Mouse (Mus musculus): ENCODE data around the gene Mgst2. TPM values are rescaled to one million over a fixed set of nuclear protein-coding genes. Genes with fewer than 3 reads are reported as not detected.

Mgst2 gene
- total and polyA plus RNA-seq, 2 experiments from 2014 or later: 1.0 TPM; not detected in 1

DNA sequence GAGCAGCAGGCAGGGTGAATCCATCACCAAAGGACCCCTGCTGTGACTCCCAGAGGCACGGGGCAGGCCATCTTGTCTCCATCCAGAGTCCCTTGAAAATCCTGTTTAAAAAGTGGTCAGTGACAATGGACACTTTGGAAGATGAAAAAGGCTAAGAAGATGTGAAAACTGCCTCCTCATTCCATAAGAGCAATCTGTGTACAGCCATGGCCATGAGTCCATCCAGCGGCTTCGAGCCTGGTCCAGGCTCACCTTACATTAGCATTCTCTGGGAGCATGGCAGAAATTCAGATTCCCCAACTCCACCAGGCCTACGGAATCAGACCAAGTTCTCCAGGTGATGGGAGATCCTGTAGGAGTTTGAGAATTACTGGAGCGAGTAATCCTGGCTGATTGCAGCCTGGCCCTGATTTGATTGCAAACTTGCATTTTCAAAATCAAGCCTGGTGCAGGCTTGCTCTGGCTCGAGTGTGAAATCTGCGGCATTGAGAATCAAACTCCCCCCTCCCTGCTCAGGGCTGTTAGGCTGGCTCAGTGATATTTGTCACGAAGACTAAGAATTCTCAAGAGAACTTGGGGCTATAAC, 42.6 kb downstream of the Mgst2 start:
- no peak for TF ChIP-seq CTCF (IDR thresholded peaks at IDR 0.05; ENCODE audit: low read depth)
- DNase-seq (ENCODE audit: low spot score) (no peak), ATAC-seq (no peak)
- H3K4me2 ChIP-seq (ENCODE audit: low read depth, low read length): no peak overlapping the region
- H3K27me3 ChIP-seq (ENCODE audit: insufficient read depth, low read length): no peaks in the 10 kb centered on the region
- H3K27ac ChIP-seq: 0 out of 2 replicates have a peak overlapping the region, but pooled peaks have one; percentile 78
- peaks cover 18% of the 10 kb centered on the region for H3K4me1 ChIP-seq (ENCODE audit: insufficient read depth, low read length)
- no peak overlapping the region for H3K4me3 ChIP-seq (ENCODE audit: low read length)
- no peak overlapping the region for H3K9ac ChIP-seq (replicated peaks; ENCODE audit: low read length)
- no peaks in the 10 kb centered on the region for H3K36me3 ChIP-seq (ENCODE audit: insufficient read depth, low read length)
- WGBS: 54% methylated on average over 8 of the region's 8 CpGs
- H3K9me3 ChIP-seq (ENCODE audit: low read length): no peaks in the 10 kb centered on the region

DNA sequence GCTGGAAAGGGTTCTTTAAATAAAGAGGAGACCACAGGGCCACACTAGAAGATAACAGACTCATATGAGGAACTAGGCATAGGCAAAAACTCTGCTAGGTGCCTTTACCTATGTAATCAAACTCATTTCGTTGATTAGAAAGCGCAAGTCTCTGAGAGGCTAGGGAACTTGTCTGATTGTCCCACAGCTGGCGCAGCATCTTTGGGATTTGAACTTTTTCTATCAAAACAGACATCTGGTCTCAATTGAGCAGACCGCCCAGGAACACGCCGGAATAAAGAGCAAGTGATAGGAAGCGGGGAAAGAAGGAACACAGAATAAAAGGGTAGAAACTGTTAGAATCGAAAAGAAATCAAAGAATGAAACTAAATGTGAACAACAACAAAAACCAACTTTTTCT, 43.3 kb downstream of the Mgst2 start:
- ATAC-seq: no peak
- H3K4me3 ChIP-seq (ENCODE audit: low read length): no peak overlapping the region
- H3K27ac ChIP-seq: no peak overlapping the region
- H3K4me2 ChIP-seq (ENCODE audit: low read depth, low read length): no peak overlapping the region
- no peak for TF ChIP-seq CTCF (IDR thresholded peaks at IDR 0.05; ENCODE audit: low read depth)
- H3K4me1 ChIP-seq (ENCODE audit: insufficient read depth, low read length): peaks cover 18% of the 10 kb centered on the region
- H3K27me3 ChIP-seq (ENCODE audit: insufficient read depth, low read length): no peaks in the 10 kb centered on the region
- no peak for DNase-seq (ENCODE audit: low spot score)
- H3K36me3 ChIP-seq (ENCODE audit: insufficient read depth, low read length): no peaks in the 10 kb centered on the region
- H3K9ac ChIP-seq (replicated peaks; ENCODE audit: low read length): no peak overlapping the region
- no peaks in the 10 kb centered on the region for H3K9me3 ChIP-seq (ENCODE audit: low read length)
- 85% methylated on average over 8 of the region's 8 CpGs for WGBS

DNA sequence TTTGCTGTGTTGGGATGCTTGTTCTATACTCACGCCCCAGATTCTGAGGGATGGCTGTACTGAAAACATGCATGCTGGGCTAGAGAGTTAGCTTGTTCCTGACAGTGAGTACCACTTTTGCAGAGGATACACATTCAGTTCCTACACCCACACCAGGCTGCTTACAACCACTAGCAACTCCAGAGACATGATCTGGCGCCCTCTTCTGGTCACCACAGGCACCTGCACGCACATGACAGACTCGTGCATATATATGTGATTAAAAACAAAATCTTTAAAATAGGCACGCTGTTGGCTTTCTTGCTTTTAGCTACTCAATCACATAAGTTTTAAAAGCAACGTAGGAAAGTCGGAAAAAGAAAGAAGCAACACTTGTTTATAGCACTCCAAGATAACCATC, 45.1 kb downstream of the Mgst2 start:
- no peaks in the 10 kb centered on the region for H3K9me3 ChIP-seq (ENCODE audit: low read length)
- H3K4me3 ChIP-seq (ENCODE audit: low read length): no peak overlapping the region
- H3K27ac ChIP-seq: no peak overlapping the region
- ATAC-seq: no peak
- H3K27me3 ChIP-seq (ENCODE audit: insufficient read depth, low read length): no peaks in the 10 kb centered on the region
- H3K36me3 ChIP-seq (ENCODE audit: insufficient read depth, low read length): no peaks in the 10 kb centered on the region
- H3K4me1 ChIP-seq (ENCODE audit: insufficient read depth, low read length): peaks cover 16% of the 10 kb centered on the region
- peak; percentile 36 for DNase-seq (ENCODE audit: low spot score)
- 85% methylated on average over 7 of the region's 7 CpGs for WGBS
- H3K4me2 ChIP-seq (ENCODE audit: low read depth, low read length): no peak overlapping the region
- no peak overlapping the region for H3K9ac ChIP-seq (replicated peaks; ENCODE audit: low read length)
- TF ChIP-seq CTCF (IDR thresholded peaks at IDR 0.05; ENCODE audit: low read depth): peak; percentile 64

DNA sequence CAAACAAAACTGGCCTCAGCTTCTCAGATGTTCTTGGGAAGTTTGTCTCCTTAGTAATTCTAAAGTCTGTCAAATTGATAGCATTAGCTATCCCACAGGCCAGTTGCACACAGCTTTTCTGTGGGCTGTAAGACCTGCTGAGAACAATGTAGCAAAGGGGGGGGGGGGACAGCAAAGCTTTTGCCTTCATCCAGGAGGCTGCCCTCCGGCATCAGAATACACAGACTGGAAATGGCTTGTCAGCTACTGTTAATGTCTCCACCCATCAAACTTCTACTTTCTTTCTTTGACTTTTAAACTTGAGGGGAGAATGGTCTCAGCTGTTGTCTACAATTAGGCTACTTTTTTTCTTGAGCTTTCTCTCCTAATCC, 48.2 kb downstream of the Mgst2 start:
- H3K4me2 ChIP-seq (ENCODE audit: low read depth, low read length): peak overlapping the region; percentile 39; the same call in 1 of the 2 replicates
- no peaks in the 10 kb centered on the region for H3K36me3 ChIP-seq (ENCODE audit: insufficient read depth, low read length)
- H3K27me3 ChIP-seq (ENCODE audit: insufficient read depth, low read length): no peaks in the 10 kb centered on the region
- 0 out of 2 replicates have a peak overlapping the region, but pooled peaks have one; percentile 69 for H3K27ac ChIP-seq
- DNase-seq (ENCODE audit: low spot score): no peak
- H3K9me3 ChIP-seq (ENCODE audit: low read length): no peaks in the 10 kb centered on the region
- H3K4me1 ChIP-seq (ENCODE audit: insufficient read depth, low read length): no peaks in the 10 kb centered on the region; the same call in 1 of the 2 replicates
- 32% methylated on average over 1 of the region's 1 CpGs for WGBS
- no peak overlapping the region for H3K4me3 ChIP-seq (ENCODE audit: low read length)
- ATAC-seq: no peak; the same call in 1 of the 2 replicates
- no peak overlapping the region for H3K9ac ChIP-seq (replicated peaks; ENCODE audit: low read length)
- TF ChIP-seq CTCF (IDR thresholded peaks at IDR 0.05; ENCODE audit: low read depth): no peak

DNA sequence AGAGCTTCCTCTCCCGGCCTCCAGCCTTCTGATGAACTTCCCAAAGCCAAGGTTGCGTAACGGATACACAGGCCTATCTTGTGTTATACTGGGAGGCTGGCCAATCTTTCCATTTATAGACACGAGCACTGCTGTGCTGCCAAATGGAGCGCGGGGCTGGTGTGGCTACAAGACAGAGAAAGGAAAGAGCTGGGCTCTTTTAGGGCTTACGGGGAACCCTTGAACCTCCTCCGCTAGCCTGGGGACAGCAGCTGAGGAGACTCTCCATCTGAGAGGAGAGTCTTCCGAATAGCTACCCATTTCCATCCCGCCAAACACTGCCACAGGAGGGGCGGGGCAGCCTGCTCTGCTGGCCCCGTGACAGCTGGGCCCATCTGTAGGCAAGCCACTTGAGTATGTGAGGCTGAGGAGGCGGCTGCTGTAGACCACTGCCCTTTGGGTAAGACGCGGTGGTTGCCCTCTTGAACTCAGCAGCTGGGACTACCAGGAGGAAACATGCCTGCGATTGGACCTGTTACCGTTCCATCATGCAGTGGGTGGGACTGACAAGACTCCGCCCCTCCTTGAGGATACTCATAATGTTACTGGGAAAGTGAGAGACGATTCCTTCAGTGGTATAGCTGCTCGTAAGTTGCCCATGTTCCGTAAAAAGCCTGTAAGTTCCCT, 48.7 kb downstream of the Mgst2 start:
- ATAC-seq: peak; percentile 83
- no peaks in the 10 kb centered on the region; the same call in 1 of the 2 replicates for H3K4me1 ChIP-seq (ENCODE audit: insufficient read depth, low read length)
- peak overlapping the region; percentile 69 for H3K27ac ChIP-seq
- H3K36me3 ChIP-seq (ENCODE audit: insufficient read depth, low read length): no peaks in the 10 kb centered on the region
- WGBS: 45% methylated on average over 21 of the region's 21 CpGs
- peak overlapping the region; percentile 39 for H3K4me2 ChIP-seq (ENCODE audit: low read depth, low read length)
- H3K9ac ChIP-seq (replicated peaks; ENCODE audit: low read length): no peak overlapping the region
- no peak overlapping the region for H3K4me3 ChIP-seq (ENCODE audit: low read length)
- TF ChIP-seq CTCF (IDR thresholded peaks at IDR 0.05; ENCODE audit: low read depth): no peak
- H3K9me3 ChIP-seq (ENCODE audit: low read length): no peaks in the 10 kb centered on the region
- DNase-seq (ENCODE audit: low spot score): peak; percentile 87
- no peaks in the 10 kb centered on the region for H3K27me3 ChIP-seq (ENCODE audit: insufficient read depth, low read length)

DNA sequence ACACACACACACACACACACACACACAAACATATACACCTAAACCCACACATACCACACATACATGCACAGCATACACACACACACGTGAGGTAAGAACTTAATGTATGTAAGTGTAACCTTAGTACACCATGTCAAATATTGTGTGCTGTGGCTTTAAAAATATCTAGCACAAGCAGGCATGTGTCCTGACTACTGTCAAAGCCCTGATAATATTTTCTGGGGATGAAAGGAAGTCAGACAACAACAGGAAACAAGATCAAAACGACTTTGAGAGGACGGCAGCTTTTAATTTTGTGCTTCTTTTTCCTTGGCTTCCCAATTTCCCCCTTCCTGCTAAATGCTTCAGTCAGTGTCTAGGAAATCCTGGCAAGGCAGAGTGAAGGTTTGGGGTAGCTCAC, 52.2 kb downstream of the Mgst2 start:
- Histone ChIP-seq H3K4me2 (ENCODE audit: low read depth, low read length) (no peak overlapping the region), H3K9me3 (ENCODE audit: low read length) (no peaks in the 10 kb centered on the region), H3K27ac (no peak overlapping the region), H3K27me3 (ENCODE audit: insufficient read depth, low read length) (no peaks in the 10 kb centered on the region), H3K4me3 (ENCODE audit: low read length) (no peak overlapping the region), H3K9ac (replicated peaks; ENCODE audit: low read length) (no peak overlapping the region), H3K4me1 (ENCODE audit: insufficient read depth, low read length) (no peaks in the 10 kb centered on the region; the same call in 1 of the 2 replicates), H3K36me3 (ENCODE audit: insufficient read depth, low read length) (no peaks in the 10 kb centered on the region)
- DNase-seq (ENCODE audit: low spot score) (no peak), ATAC-seq (no peak)
- 57% methylated on average over 3 of the region's 3 CpGs for WGBS
- TF ChIP-seq CTCF (IDR thresholded peaks at IDR 0.05; ENCODE audit: low read depth): no peak

DNA sequence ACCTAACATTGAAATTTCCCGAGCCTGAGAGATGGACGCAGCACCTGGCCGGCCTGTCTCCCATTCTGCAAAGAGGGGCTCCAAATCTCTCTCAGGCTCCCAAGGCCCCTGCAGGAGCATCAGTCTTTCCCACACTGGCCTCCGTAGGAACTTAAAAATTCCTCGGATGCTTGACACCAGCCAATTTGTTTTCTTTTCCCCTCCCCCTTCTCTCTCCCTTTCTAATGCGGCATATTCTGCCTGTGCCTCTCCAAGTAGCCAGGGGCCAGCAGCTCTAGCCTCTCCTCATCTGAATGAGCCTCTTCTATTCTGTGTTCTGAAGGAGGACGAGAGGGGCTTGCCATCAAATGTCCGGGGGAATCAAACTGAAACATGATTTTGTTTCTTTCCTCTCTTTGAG, 53.1 kb downstream of the Mgst2 start:
- 24% methylated on average over 8 of the region's 8 CpGs for WGBS
- H3K27ac ChIP-seq: no peak overlapping the region

More for the DNA sequence above, 53.1 kb downstream of the Mgst2 start:
- Histone ChIP-seq H3K4me2 (ENCODE audit: low read depth, low read length) (no peak overlapping the region), H3K36me3 (ENCODE audit: insufficient read depth, low read length) (no peaks in the 10 kb centered on the region), H3K27me3 (ENCODE audit: insufficient read depth, low read length) (no peaks in the 10 kb centered on the region), H3K4me1 (ENCODE audit: insufficient read depth, low read length) (no peaks in the 10 kb centered on the region; the same call in 1 of the 2 replicates), H3K4me3 (ENCODE audit: low read length) (no peak overlapping the region), H3K9ac (replicated peaks; ENCODE audit: low read length) (no peak overlapping the region), H3K9me3 (ENCODE audit: low read length) (no peaks in the 10 kb centered on the region)
- ATAC-seq (no peak), DNase-seq (ENCODE audit: low spot score) (no peak)
- TF ChIP-seq CTCF (IDR thresholded peaks at IDR 0.05; ENCODE audit: low read depth): no peak
